Mouse (Mus musculus): ENCODE results near the gene Scube2. TPM values are rescaled to one million over a fixed set of nuclear protein-coding genes. Genes with fewer than 3 reads are reported as not detected.
A peak's percentile ranks its signal among the peaks of the same experiment; 100 is the strongest.

Scube2 gene
- polyA plus RNA-seq, 1 experiment from 2014 or later: 14.9 TPM

DNA sequence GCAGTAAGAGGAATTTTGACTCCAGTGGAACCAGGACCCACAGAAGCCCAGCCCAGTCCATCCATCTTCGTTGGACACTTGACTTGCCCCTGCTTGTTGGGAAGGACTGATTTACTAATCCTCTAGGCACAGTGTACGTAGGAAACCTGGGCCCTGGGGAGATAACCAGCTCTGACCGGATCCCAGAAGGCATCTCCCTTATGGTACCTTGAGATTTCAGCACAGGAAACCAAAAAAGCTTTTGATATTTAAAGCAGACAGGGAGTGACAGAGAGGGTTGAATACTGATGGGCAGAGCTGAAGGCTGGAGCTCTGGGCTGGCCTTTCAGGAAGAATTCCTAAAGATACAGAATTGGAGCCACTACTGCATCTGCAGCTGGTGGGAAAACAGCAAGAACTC, 10.1 kb upstream of the Scube2 start:
- no peaks in the 10 kb centered on the region for H3K27me3 ChIP-seq (replicated peaks; ENCODE audit: insufficient read depth, low read length)
- H3K36me3 ChIP-seq (ENCODE audit: insufficient read depth, low read length): no peaks in the 10 kb centered on the region
- H3K4me3 ChIP-seq (ENCODE audit: low read depth, low read length): no peak overlapping the region
- H3K27ac ChIP-seq (ENCODE audit: low read length): no peak overlapping the region
- H3K9me3 ChIP-seq (ENCODE audit: low read length): no peaks in the 10 kb centered on the region
- DNase-seq (ENCODE audit: low spot score) (no peak), ATAC-seq (no peak)
- no peak overlapping the region for H3K9ac ChIP-seq (replicated peaks; ENCODE audit: low read depth)
- H3K4me2 ChIP-seq (replicated peaks; ENCODE audit: low read depth, low read length): no peak overlapping the region
- no peaks in the 10 kb centered on the region; the same call in 1 of the 2 replicates for H3K4me1 ChIP-seq (ENCODE audit: insufficient read depth, low read depth, low read length)
- TF ChIP-seq EP300 (IDR thresholded peaks at IDR 0.05) (no peak), CTCF (IDR thresholded peaks at IDR 0.05) (no peak)
- WGBS: 57% methylated on average over 3 of the region's 3 CpGs

DNA sequence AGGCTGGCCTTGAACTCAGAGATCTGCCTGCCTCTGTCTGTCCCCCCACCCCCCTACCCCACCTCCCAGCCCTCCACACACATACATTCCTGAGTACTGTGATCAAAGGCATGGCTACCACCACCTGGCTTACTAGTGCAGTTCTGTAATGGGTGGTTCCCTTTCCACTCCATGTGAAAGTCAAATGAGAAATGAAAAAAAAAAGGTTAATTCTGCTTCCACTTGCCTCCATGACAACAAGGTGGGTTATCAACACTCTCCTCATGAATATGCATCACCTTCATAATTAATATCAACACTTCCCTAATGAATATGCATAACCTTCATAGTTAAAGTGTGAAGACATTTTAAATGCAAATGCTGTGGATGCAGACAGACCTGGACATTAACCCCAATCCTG, 9.6 kb upstream of the Scube2 start:
- ATAC-seq: no peak
- TF ChIP-seq EP300 (IDR thresholded peaks at IDR 0.05): no peak
- TF ChIP-seq CTCF (IDR thresholded peaks at IDR 0.05): no peak
- Histone ChIP-seq H3K4me1 (ENCODE audit: insufficient read depth, low read depth, low read length) (no peaks in the 10 kb centered on the region; the same call in 1 of the 2 replicates), H3K4me3 (ENCODE audit: low read depth, low read length) (no peak overlapping the region), H3K36me3 (ENCODE audit: insufficient read depth, low read length) (no peaks in the 10 kb centered on the region), H3K9ac (replicated peaks; ENCODE audit: low read depth) (no peak overlapping the region), H3K27ac (ENCODE audit: low read length) (no peak overlapping the region), H3K27me3 (replicated peaks; ENCODE audit: insufficient read depth, low read length) (no peaks in the 10 kb centered on the region), H3K9me3 (ENCODE audit: low read length) (no peaks in the 10 kb centered on the region), H3K4me2 (replicated peaks; ENCODE audit: low read depth, low read length) (no peak overlapping the region)
- no peak for DNase-seq (ENCODE audit: low spot score)

DNA sequence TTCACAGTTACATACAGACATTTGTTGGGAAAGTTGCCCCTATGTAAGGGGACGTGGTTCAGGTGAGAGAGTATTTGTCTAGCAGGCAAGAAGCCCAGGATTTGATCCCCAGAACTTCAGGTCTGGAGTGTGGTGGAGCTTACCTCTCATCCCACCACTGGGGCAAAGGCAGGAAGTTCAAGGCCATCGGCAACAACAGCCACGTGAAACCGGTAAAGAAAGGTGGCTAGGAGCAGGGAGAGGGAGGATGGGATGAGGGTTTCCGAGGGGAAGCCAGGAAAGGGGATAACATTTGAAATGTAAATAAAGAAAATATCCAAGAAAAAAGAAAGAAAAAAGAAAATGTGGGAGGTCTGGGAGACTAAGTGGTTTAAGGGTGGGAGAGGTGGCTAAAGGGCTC, 7.7 kb upstream of the Scube2 start:
- no peak for DNase-seq (ENCODE audit: low spot score)
- no peak overlapping the region for H3K4me3 ChIP-seq (ENCODE audit: low read depth, low read length)
- H3K4me2 ChIP-seq (replicated peaks; ENCODE audit: low read depth, low read length): no peak overlapping the region
- H3K36me3 ChIP-seq (ENCODE audit: insufficient read depth, low read length): no peaks in the 10 kb centered on the region
- H3K27ac ChIP-seq (ENCODE audit: low read length): no peak overlapping the region
- H3K4me1 ChIP-seq (ENCODE audit: insufficient read depth, low read depth, low read length): no peaks in the 10 kb centered on the region
- no peaks in the 10 kb centered on the region for H3K9me3 ChIP-seq (ENCODE audit: low read length)
- 29% methylated on average over 5 of the region's 5 CpGs for WGBS
- no peaks in the 10 kb centered on the region for H3K27me3 ChIP-seq (replicated peaks; ENCODE audit: insufficient read depth, low read length)
- H3K9ac ChIP-seq (replicated peaks; ENCODE audit: low read depth): no peak overlapping the region
- ATAC-seq: no peak
- TF ChIP-seq CTCF (IDR thresholded peaks at IDR 0.05) (no peak), EP300 (IDR thresholded peaks at IDR 0.05) (no peak)

DNA sequence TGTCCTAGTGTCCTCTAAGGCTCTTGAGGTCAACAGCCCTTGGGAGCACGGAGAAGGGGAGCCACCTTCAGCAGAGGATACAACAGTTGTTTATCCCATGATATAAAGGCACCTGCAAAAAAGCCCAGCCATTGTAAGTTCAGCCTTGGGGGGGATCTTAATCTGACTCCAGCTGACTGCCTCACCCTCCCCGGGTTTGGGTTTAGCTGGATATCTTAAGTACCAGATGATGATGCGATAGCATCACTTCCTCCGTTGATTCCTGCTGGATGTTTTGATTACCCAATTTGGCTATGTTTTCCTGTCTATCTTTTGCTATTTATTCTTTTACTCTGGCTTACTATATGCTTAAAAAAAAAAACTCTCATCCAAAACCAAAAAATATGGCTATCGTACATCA, 5.8 kb upstream of the Scube2 start:
- Histone ChIP-seq H3K36me3 (ENCODE audit: insufficient read depth, low read length) (no peaks in the 10 kb centered on the region), H3K4me3 (ENCODE audit: low read depth, low read length) (no peak overlapping the region), H3K27ac (ENCODE audit: low read length) (no peak overlapping the region), H3K9ac (replicated peaks; ENCODE audit: low read depth) (no peak overlapping the region), H3K27me3 (replicated peaks; ENCODE audit: insufficient read depth, low read length) (no peaks in the 10 kb centered on the region), H3K4me2 (replicated peaks; ENCODE audit: low read depth, low read length) (no peak overlapping the region), H3K9me3 (ENCODE audit: low read length) (no peaks in the 10 kb centered on the region), H3K4me1 (ENCODE audit: insufficient read depth, low read depth, low read length) (no peaks in the 10 kb centered on the region)
- ATAC-seq (no peak), DNase-seq (ENCODE audit: low spot score) (no peak)
- no peak for TF ChIP-seq EP300 (IDR thresholded peaks at IDR 0.05)
- no peak for TF ChIP-seq CTCF (IDR thresholded peaks at IDR 0.05)
- 68% methylated on average over 5 of the region's 5 CpGs for WGBS

DNA sequence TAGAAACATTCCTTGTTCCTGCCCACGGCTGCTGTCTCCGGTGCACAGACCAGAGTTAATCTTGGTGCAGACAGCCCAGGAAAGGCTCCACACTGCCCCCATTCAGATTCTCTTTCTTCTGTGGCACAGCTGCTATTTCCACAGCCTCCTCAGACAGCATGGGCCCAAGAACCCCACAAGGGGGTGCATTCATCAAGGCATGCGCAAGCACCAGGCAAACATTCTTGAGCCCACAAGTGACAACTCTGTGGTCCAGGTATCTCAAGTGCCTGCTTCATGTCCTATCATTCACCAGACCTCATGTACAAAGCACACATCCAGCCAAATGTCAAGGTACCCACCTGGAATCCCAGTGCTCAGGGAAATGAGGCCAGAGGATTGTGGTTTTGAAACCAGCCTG, 3.0 kb upstream of the Scube2 start:
- Histone ChIP-seq H3K9ac (replicated peaks; ENCODE audit: low read depth) (no peak overlapping the region), H3K4me1 (ENCODE audit: insufficient read depth, low read depth, low read length) (no peaks in the 10 kb centered on the region), H3K27ac (ENCODE audit: low read length) (no peak overlapping the region), H3K9me3 (ENCODE audit: low read length) (no peaks in the 10 kb centered on the region), H3K4me2 (replicated peaks; ENCODE audit: low read depth, low read length) (no peak overlapping the region), H3K27me3 (replicated peaks; ENCODE audit: insufficient read depth, low read length) (no peaks in the 10 kb centered on the region), H3K36me3 (ENCODE audit: insufficient read depth, low read length) (no peaks in the 10 kb centered on the region), H3K4me3 (ENCODE audit: low read depth, low read length) (no peak overlapping the region)
- DNase-seq (ENCODE audit: low spot score) (peak; percentile 58), ATAC-seq (peak; percentile 58)
- 31% methylated on average over 3 of the region's 3 CpGs for WGBS
- no peak for TF ChIP-seq EP300 (IDR thresholded peaks at IDR 0.05)
- peak; percentile 67 for TF ChIP-seq CTCF (IDR thresholded peaks at IDR 0.05)

DNA sequence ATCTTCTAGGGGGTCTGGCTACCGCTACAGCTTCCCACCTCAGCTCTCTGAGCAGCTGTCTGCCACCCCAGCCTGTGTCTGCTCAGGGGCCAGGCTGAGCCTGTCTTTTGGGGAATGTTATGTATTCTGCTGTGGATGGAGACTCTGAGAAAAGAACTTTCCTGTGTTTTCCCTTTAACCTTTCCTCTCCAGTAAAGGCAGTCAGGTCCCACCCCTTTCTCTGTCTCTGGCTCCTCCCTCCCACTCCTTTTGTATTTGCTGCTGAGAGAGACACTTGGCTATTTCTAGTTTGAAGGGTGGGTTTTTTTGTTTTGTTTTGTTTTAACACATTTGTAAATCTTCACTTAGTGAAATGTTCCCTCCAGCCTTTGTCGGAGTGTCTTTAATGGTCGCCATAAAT, 1.2 kb upstream of the Scube2 start:
- H3K4me3 ChIP-seq (ENCODE audit: low read depth, low read length): no peak overlapping the region
- H3K27ac ChIP-seq (ENCODE audit: low read length): no peak overlapping the region
- TF ChIP-seq EP300 (IDR thresholded peaks at IDR 0.05) (no peak), CTCF (IDR thresholded peaks at IDR 0.05) (no peak)
- H3K36me3 ChIP-seq (ENCODE audit: insufficient read depth, low read length): no peaks in the 10 kb centered on the region
- H3K4me2 ChIP-seq (replicated peaks; ENCODE audit: low read depth, low read length): no peak overlapping the region
- H3K9me3 ChIP-seq (ENCODE audit: low read length): no peaks in the 10 kb centered on the region
- no peak for DNase-seq (ENCODE audit: low spot score)
- WGBS: 86% methylated on average over 3 of the region's 3 CpGs
- no peak overlapping the region for H3K9ac ChIP-seq (replicated peaks; ENCODE audit: low read depth)
- H3K4me1 ChIP-seq (ENCODE audit: insufficient read depth, low read depth, low read length): no peaks in the 10 kb centered on the region
- H3K27me3 ChIP-seq (replicated peaks; ENCODE audit: insufficient read depth, low read length): no peaks in the 10 kb centered on the region
- ATAC-seq: no peak

DNA sequence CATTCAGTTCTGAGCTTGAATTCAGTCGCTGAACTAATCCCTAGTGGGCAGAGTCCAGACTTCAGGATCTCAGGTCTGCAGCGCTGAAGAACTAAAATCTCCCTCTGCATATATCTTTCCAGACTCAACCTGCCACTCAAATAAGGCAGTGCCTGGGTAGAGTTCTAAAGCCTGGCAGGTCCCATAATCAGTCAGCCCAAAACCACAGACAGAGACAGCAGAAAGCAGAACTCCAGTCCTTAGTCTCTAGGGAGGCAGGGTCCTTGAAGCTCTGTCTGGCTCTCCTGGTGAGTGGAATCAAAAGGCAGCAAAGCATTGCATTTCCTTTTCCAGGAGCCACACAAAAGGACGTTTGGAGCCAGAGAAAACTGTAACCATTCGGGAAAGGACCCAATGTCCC, 1.9 kb downstream of the Scube2 start:
- no peak overlapping the region for H3K4me2 ChIP-seq (replicated peaks; ENCODE audit: low read depth, low read length)
- 40% methylated on average over 4 of the region's 4 CpGs for WGBS
- TF ChIP-seq CTCF (IDR thresholded peaks at IDR 0.05): no peak
- TF ChIP-seq EP300 (IDR thresholded peaks at IDR 0.05): no peak

More for the DNA sequence above, 1.9 kb downstream of the Scube2 start:
- Histone ChIP-seq H3K36me3 (ENCODE audit: insufficient read depth, low read length) (no peaks in the 10 kb centered on the region), H3K4me1 (ENCODE audit: insufficient read depth, low read depth, low read length) (peaks cover 3% of the 10 kb centered on the region; the same call in 1 of the 2 replicates), H3K27me3 (replicated peaks; ENCODE audit: insufficient read depth, low read length) (no peaks in the 10 kb centered on the region), H3K4me3 (ENCODE audit: low read depth, low read length) (no peak overlapping the region), H3K27ac (ENCODE audit: low read length) (no peak overlapping the region), H3K9ac (replicated peaks; ENCODE audit: low read depth) (no peak overlapping the region), H3K9me3 (ENCODE audit: low read length) (no peaks in the 10 kb centered on the region)
- no peak for DNase-seq (ENCODE audit: low spot score)
- no peak for ATAC-seq

All from lung, postnatal 0 days (tissue).